Mouse (Mus musculus) heart, adult 8-10 months (tissue): ENCODE data around the gene Cfd. TPM values are rescaled to one million over a fixed set of nuclear protein-coding genes. Genes with fewer than 3 reads are reported as not detected.

Source experiments
- DNase-seq: peaks from one replicate; pipeline ENCODE4 v3.0.0; 2022; ENCODE audit warnings: low spot score
- total RNA-seq, 4 experiments: library from RNA; stranded (reverse); gene quantifications; 2 replicates each; pipeline ENCODE4 v1.2.4; 2022

The Cfd gene
- total RNA-seq, result 10 to 100 TPM; 12.7 to 46.8 (median 17.8) TPM

DNA sequence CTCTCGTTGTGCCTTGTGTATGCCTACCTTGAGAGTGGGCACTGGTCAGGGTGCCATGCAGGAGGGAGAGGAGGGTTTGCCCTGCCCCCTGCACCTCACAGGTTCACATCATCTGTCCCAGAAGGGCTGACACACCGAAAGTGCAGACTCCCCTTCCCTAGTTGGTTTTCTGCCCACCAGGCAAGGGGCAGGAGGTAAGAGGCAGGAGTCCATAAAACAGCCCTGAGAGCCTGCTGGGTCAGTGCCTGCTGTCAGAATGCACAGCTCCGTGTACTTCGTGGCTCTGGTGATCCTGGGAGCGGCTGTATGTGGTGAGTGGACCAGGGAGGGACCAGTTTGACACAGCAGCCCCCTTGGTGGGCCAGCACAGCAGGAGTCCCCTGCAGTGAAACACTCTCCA, at the start of gene Cfd:
Cfd (plus strand) TSS at position 184 of the 400 bp plus-strand sequence.
- no peak for DNase-seq

GRCm38 (mm10) chr10:79842322-79842721, 48.3 kb upstream of the Cfd start:
- no peak for DNase-seq

- no peak for DNase-seq
These were observed 47.2 kb upstream of the Cfd start for GRCm38 (mm10) chr10:79843476-79843875.

DNA sequence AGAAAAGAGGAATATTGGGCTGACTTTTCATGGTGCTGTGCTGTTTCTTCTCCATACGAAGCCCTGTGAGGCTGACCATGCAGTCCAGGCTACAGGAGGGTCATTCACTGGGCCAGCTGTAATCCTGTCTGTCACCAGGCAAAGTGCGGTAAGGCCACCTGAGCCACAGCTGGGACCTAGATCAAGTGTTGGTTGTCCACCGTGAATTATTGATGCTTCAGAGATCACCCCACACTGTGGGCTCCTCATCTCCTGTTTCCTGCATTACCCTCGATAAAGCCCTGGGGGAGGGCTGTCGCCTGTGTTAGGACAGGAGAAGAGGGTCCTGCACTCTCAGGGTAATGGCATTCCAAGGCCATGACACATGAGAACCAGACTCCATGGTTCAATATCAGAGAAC, 44.1 kb upstream of the Cfd start:
- DNase-seq, result no peak

- no peak for DNase-seq
These were observed 40.6 kb upstream of the Cfd start for GRCm38 (mm10) chr10:79849941-79850628.

DNA sequence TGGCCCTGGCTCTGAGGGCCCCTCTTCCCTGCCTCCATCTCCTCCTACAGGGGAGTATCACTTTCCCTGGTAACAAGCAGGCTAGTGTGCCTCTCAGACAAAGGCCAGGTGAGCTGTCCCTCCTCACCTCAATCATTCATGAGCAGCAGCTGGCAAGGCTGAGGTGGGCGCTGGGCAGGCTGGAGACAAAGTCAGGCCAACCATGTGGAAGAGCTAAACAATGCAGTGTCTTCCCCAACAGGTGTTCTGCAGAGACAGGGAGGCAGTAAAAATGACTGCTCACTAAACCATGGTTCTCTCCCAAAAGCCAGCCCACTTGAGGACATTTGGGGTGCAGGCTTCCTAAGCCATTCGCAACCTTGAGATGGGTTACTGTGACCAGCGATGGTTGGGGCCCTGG, 39.0 kb upstream of the Cfd start:
- DNase-seq, result no peak

DNA sequence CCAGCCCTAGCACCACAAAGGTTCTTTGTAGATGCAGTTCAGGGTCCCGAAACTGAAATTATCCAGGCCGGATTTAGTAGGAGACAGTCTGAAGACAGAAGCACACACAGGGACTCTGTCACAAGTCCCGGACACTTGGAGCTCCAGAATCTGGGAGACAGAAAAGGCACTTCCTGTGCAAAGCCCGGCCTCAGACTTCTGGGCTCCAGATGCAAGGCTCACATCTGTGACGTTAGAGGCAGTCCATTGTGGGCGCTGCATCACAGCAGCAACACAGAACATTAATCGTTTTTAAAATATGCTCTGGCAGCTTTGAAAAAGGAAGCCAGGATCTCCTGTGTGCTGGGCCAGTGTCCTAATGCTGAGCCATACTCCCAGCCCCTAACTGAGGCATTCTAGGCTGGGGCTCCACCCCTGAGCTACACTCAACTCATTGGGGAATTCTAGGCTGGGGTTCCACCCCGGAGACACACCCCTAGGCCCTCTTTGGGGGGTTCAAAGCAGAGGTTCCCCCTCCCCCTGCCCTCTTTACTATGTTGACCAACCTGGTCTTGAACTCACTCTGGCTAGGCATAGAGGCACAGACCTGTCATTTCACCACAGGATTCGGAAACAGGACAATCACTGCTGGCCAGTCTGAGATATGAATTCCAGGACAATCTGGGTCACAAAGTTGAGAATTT, 38.4 kb upstream of the Cfd start:
- DNase-seq, result peak; percentile 65

DNA sequence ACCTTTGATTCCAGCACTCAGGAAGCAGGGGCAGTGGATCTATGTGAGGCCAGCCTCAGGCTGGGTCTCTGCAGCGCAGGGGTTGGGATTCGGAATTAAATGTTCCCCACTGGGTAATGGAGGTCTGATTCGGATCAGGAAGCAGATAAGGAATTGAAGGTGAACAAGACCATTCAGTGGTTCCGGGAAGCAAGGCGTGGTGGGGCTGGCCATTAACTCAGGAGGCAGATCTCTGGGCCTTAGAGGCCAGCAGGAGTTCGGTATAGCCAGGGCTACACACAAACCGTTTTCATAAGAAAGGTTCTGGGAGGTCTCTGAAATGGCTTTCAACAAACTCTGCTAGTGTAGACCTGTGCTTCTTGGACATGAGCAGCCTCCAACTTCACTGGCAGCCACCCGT, 37.8 kb upstream of the Cfd start:
- DNase-seq, result no peak

DNA sequence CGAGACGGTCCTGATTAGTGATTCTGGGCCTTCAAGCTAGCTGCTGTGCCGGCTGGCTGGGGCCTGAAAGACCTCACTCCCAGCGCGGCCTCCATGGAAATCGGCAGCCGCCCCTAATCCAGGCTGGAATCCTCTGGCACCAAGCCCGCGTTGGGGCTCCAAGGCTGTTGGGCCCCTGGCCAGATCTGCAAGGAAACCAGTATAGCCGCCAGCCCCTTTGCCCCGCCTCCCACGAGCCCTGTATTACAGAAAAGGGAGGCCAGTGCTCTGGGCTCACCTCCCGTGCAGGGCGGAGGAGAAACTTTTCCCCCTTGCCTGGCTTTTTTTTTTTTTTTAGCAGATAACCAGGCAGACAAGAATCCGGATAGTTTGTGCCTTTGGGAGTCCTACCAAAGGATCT, 37.3 kb upstream of the Cfd start:
- DNase-seq, result peak; percentile 94

DNA sequence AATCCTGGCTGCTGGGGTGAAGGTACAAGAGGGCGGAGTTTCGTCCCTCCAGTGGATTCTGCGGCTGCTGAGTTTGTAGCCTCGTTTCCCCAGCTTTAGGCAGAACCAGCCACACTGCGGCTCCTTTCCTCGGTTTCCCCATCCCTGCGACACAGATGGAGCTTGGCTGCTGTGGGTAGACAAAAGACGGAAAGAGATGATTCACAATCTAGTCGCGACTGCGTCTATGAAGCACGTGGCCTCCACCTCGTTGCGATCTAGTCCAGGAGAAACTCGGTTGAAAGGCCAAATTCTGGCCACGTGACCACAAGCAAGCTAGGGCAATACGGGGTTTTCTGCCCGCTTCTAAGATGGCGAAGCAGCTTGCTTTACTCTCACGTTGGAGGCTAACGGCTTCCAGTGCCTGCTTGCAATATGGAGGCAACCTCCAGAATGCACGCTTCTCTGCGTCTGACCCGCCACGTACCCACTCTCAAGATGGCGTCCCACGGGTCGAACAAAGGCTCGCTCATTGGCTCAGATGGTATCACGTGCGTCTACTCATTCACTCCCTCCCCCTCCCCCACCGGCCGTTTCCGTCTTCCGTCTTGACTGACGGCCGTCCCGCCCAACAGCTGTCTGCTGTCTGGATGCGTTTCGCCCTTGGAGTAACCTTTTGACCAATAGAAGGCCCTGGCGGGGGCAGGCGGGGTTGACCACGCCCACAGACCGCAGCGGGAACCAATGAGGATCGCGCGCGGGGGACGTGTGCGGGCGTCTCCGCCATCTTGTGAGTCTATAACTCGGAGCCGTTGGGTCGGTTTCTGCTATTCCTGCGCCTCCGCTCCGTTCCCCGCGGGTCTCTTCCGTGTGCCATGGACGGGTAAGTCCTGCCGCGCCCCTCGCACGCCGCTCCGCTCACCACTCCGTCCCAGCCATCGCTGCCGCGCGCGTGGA, 36.5 kb upstream of the Cfd start, which contains the start of gene Ptbp1:
Ptbp1 (plus strand) TSS at position 568 of the 936 bp plus-strand sequence.
- DNase-seq, result peak; percentile 98

DNA sequence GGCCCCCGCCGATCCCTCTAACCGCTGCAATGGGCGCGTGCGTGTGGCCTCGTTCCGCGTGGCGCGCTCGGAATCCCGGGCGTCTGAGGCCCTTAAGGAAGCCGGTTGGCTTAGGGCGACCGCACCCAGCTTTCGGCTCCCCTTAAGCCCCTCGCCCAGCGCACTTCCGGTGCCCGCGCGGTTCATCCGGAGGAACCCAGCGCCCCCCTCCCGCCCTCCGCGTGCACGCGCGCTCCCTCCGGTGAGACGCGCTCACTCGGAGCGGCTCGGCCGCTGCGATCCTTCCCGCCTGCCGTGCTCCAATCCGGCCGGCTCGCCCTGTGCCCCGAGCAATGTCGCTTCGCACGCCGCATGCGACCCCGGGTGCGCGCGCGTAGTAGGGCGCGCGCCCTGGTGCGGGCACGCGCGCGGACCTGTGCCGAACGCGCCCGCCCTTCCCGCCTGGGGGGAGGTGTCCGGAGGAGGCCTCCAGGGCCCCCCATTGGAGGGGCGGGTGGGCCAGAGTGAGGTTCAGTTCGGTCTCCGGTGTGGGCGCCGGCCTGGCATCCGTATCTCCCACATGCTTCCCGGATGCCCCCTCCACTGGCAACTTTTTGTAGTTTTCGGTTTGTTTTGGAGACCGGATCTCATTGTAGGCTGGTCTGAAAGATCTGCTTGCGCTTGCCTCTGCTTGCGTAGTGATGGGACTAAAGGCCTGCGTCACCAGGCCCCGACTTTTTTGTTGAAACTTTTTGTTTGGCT, 35.7 kb upstream of the Cfd start:
- DNase-seq, result no peak

GRCm38 (mm10) chr10:79855558-79856184, 35.0 kb upstream of the Cfd start:
- no peak for DNase-seq

GRCm38 (mm10) chr10:79856280-79856679, 34.4 kb upstream of the Cfd start:
- DNase-seq, result no peak

DNA sequence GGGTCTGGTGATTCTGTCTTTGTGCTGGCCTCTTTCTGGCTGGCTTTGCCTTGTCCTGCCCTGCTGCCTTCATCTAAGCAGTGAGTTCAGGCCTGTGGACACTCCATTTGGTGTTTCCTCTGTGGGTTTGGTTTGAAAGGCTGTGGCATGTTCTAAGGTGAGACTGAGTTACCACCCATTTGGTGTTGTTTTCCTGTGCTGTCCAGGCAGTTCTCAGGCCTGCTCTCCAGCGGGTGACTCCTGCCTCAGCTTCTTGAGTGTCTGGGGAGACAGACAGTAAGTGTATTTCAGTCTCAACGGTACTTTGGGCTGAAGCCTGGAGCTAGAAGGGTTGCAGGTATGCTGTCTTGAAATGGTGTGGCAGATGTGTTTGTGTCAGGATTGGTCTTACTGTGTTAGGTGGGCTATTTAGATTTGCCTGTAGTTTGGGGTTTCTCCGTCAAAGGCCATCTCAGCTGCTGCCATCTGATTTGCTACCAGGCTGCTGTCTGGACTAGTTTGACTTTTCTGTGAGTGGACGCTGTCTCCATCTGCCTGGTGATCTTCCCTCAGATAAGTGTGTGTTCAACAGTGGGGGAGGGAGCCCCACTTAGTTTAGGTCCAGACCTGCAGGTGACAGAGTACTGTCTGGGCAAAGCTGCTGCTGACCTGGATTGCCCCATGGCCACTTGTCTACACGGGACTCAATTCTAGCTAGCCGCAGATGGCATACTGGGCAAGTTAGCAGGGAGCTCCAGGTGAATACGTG, 33.8 kb upstream of the Cfd start:
- DNase-seq, result no peak

GRCm38 (mm10) chr10:79857452-79857811, 33.2 kb upstream of the Cfd start:
- peak; percentile 71 for DNase-seq

GRCm38 (mm10) chr10:79857894-79858293, 32.8 kb upstream of the Cfd start:
- no peak for DNase-seq

GRCm38 (mm10) chr10:79858416-79859074, 32.1 kb upstream of the Cfd start:
- no peak for DNase-seq

GRCm38 (mm10) chr10:79859116-79859515, 31.5 kb upstream of the Cfd start:
- no peak for DNase-seq

GRCm38 (mm10) chr10:79860079-79860911, 30.4 kb upstream of the Cfd start:
- DNase-seq, result no peak
